Mouse (Mus musculus) urinary bladder, postnatal 4 days (tissue): Measurements from ENCODE around the gene Ankmy1.

Experiments
- DNase-seq, 2 experiments: peaks; one replicate each; pipeline ENCODE4 v3.0.0; 2021 to 2022; ENCODE audit warnings: low spot score in 2 of 2

The Ankmy1 gene

GRCm38 (mm10) chr1:92911721-92912138 is 9.0 kb upstream of the Ankmy1 start:
- no peak for DNase-seq

GRCm38 (mm10) chr1:92910925-92911720 is 8.4 kb upstream of the Ankmy1 start:
- DNase-seq: peak in 1 of 2 experiments; percentile 59

GRCm38 (mm10) chr1:92910239-92910885 is 7.7 kb upstream of the Ankmy1 start, which contains the start of gene Rnpepl1:
TSS of gene Rnpepl1 (plus strand) at chr1:92910783.
- peak; percentile 68 to 72 for DNase-seq

GRCm38 (mm10) chr1:92909068-92909467 is 6.4 kb upstream of the Ankmy1 start:
- DNase-seq: no peak

- DNase-seq: no peak
Measured at GRCm38 (mm10) chr1:92908664-92909063, 6.0 kb upstream of the Ankmy1 start.

- DNase-seq: no peak
Measured at GRCm38 (mm10) chr1:92907632-92908360, 5.1 kb upstream of the Ankmy1 start.

- DNase-seq: peak; percentile 79 to 84
Measured at GRCm38 (mm10) chr1:92906779-92907631, 4.3 kb upstream of the Ankmy1 start, which contains the start of gene Dusp28. TSS of gene Dusp28 (plus strand) at chr1:92906981.

- no peak for DNase-seq
Measured at GRCm38 (mm10) chr1:92905703-92906310, 3.1 kb upstream of the Ankmy1 start.

GRCm38 (mm10) chr1:92903627-92904026 is 921 bp upstream of the Ankmy1 start:
- no peak for DNase-seq

- peak; percentile 65 to 74 for DNase-seq
Measured at GRCm38 (mm10) chr1:92895089-92895488, 7.6 kb downstream of the Ankmy1 start.

- no peak for DNase-seq
Measured at GRCm38 (mm10) chr1:92893896-92894295, 8.8 kb downstream of the Ankmy1 start.

- no peak for DNase-seq
Measured at GRCm38 (mm10) chr1:92892791-92893190, 9.9 kb downstream of the Ankmy1 start.

- no peak for DNase-seq
Measured at GRCm38 (mm10) chr1:92888901-92889655, 13.6 kb downstream of the Ankmy1 start.

- no peak for DNase-seq
Measured at GRCm38 (mm10) chr1:92881982-92882381, 20.7 kb downstream of the Ankmy1 start.

- no peak for DNase-seq
Measured at GRCm38 (mm10) chr1:92880101-92880500, 22.6 kb downstream of the Ankmy1 start.

GRCm38 (mm10) chr1:92879266-92879665 is 23.4 kb downstream of the Ankmy1 start:
- DNase-seq: no peak

GRCm38 (mm10) chr1:92878066-92878741 is 24.5 kb downstream of the Ankmy1 start:
- DNase-seq: no peak

- no peak for DNase-seq
Measured at GRCm38 (mm10) chr1:92877431-92877978, 25.2 kb downstream of the Ankmy1 start.
